Mouse (Mus musculus) cerebellum, adult 2 months (tissue): ENCODE measurements around the gene Olfr1340.

ENCODE experiments used
- CTCF ChIP-seq: fragments of 200-500 bp; IDR thresholded peaks from 2 replicates; pipeline ENCODE4 v1.5.1; 2011; ENCODE audit warnings: low read depth, mild to moderate bottlenecking, control low read depth, low read length, moderate library complexity, borderline replicate concordance; ENCODE audit not compliant: insufficient read depth
- POLR2A ChIP-seq: fragments of 200-500 bp; IDR thresholded peaks from 2 replicates; pipeline ENCODE4 v1.6.1; 2011; ENCODE audit warnings: low read length, control low read depth, borderline replicate concordance; ENCODE audit not compliant: insufficient read depth

DNA sequence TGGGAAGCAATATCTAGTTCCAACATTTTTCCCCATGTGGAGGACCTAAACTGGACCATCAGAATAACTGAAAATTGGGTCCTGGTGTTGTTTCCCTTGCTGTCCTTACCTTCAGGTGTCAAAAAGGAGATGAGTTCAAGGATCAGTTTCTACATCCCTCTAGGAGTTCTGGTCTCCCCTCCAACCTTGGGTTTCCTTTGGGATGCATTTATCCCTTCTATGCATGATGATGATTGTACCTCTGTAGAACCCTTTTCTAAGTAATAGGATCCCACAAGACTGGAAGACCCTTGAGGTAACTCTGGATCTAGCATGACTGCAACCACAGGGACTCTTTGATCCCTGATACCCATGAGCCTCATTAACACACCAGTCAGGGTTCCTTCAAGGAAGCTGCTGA, at the start of gene Olfr1340:
- no peak for TF ChIP-seq CTCF
- TF ChIP-seq POLR2A: no peak
